Mouse (Mus musculus): Measurements from ENCODE around the gene Ndufa3. TPM values are rescaled to one million over a fixed set of nuclear protein-coding genes. Genes with fewer than 3 reads are reported as not detected.
"Not testable (repeated sequence)": the region's sequence is repeated elsewhere in the genome, so short reads cannot be mapped to it uniquely, and the experiment has no call there.

The Ndufa3 gene
- 365 and 398 TPM in 2 replicates for polyA plus RNA-seq (2016; fragmentation: Nextera tagmentation; extraction: Ambion mirVana)

DNA sequence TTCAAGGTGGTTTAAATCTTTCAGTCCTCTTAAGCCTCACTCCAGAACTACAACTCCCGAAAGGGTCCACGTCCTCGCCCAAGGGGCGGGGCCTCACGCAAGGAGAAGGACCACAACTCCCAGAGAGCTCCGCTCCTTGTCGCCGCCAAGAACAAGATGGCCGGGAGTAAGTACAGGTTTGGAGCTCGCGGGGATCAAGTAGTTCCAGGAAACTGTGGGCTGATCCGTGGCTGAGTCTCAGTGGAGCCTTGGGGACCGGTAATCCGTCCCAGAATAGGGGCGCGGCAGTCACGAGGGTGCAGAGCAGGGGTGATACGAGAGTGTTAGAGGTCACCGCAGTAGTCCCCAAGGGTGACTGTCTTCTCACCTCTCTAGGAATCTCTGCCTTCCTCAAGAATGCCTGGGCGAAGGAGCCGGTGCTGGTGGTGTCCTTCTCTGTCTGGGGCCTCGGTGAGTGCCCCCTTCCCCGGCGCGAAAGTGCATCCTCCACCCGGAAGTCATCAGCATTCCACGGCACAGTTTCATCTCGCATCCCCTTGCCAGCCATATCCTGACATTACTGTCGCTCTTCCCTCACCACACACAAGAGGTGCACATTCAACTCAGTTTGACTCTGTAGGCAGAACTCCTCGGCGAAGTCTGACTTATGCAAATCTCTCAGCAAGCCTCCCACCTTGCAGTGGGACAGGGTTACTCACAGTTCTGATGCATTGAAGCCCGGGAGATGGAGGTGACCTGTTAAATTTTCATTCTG is at the start of gene Ndufa3:
TSS of gene Ndufa3 (plus strand) at position 132 of the 754 bp plus-strand sequence.
- peaks cover 38% of the 10 kb centered on the region for H3K36me3 ChIP-seq (replicated peaks)
- no peaks in the 10 kb centered on the region for H3K9me3 ChIP-seq
- H3K4me1 ChIP-seq = peaks cover 6% of the 10 kb centered on the region
- peak within 1 kb of the TSS; percentile 84 for H3K27ac ChIP-seq (replicated peaks)
- H3K4me3 ChIP-seq = peak within 1 kb of the TSS; percentile 86
- peak; percentile 89 for DNase-seq (ENCODE audit: low spot score)
- WGBS = 2% methylated on average over 32 of the region's 32 CpGs
- H3K27me3 ChIP-seq (replicated peaks; ENCODE audit: low read depth, poor library complexity, severe bottlenecking) = no peaks in the 10 kb centered on the region

- H3K27me3 ChIP-seq (replicated peaks; ENCODE audit: low read depth, poor library complexity, severe bottlenecking) = no peaks in the 10 kb centered on the region
- no peak overlapping the region for H3K4me3 ChIP-seq
- WGBS = 73% methylated on average over 6 of the region's 6 CpGs
- DNase-seq (ENCODE audit: low spot score) = no peak
- no peak overlapping the region for H3K27ac ChIP-seq (replicated peaks)
- H3K36me3 ChIP-seq (replicated peaks) = no peaks in the 10 kb centered on the region
- no peaks in the 10 kb centered on the region; the same call in 1 of the 2 replicates for H3K9me3 ChIP-seq
- no peaks in the 10 kb centered on the region for H3K4me1 ChIP-seq
Measured at GRCm38 (mm10) chr7:3569725-3570124, 47.4 kb upstream of the Ndufa3 start.

GRCm38 (mm10) chr7:3570580-3570979 is 46.6 kb upstream of the Ndufa3 start:
- not testable (repeated sequence) for H3K36me3 ChIP-seq (replicated peaks); DNase-seq (ENCODE audit: low spot score); H3K4me1 ChIP-seq; H3K27ac ChIP-seq (replicated peaks); H3K9me3 ChIP-seq; H3K4me3 ChIP-seq; H3K27me3 ChIP-seq (replicated peaks; ENCODE audit: low read depth, poor library complexity, severe bottlenecking)
- 90% methylated on average over 3 of the region's 3 CpGs for WGBS

GRCm38 (mm10) chr7:3571847-3572246 is 45.3 kb upstream of the Ndufa3 start:
- no peak overlapping the region for H3K27ac ChIP-seq (replicated peaks)
- no peak overlapping the region for H3K4me3 ChIP-seq
- H3K27me3 ChIP-seq (replicated peaks; ENCODE audit: low read depth, poor library complexity, severe bottlenecking) = no peaks in the 10 kb centered on the region
- H3K4me1 ChIP-seq = no peaks in the 10 kb centered on the region
- DNase-seq (ENCODE audit: low spot score) = no peak
- no peaks in the 10 kb centered on the region for H3K36me3 ChIP-seq (replicated peaks)
- no peaks in the 10 kb centered on the region; the same call in 1 of the 2 replicates for H3K9me3 ChIP-seq
- 86% methylated on average over 1 of the region's 1 CpGs for WGBS

- Histone ChIP-seq H3K36me3 (replicated peaks) (no peaks in the 10 kb centered on the region), H3K9me3 (no peaks in the 10 kb centered on the region; the same call in 1 of the 2 replicates), H3K4me1 (no peaks in the 10 kb centered on the region), H3K4me3 (no peak overlapping the region), H3K27ac (replicated peaks) (no peak overlapping the region), H3K27me3 (replicated peaks; ENCODE audit: low read depth, poor library complexity, severe bottlenecking) (no peaks in the 10 kb centered on the region)
- WGBS = 55% methylated on average over 5 of the region's 5 CpGs
- DNase-seq (ENCODE audit: low spot score) = no peak
Measured at GRCm38 (mm10) chr7:3574216-3574615, 43.0 kb upstream of the Ndufa3 start.

GRCm38 (mm10) chr7:3576354-3577124 is 40.6 kb upstream of the Ndufa3 start:
- no peak overlapping the region for H3K4me3 ChIP-seq
- no peaks in the 10 kb centered on the region for H3K27me3 ChIP-seq (replicated peaks; ENCODE audit: low read depth, poor library complexity, severe bottlenecking)
- no peaks in the 10 kb centered on the region for H3K4me1 ChIP-seq
- no peaks in the 10 kb centered on the region; the same call in 1 of the 2 replicates for H3K9me3 ChIP-seq
- 83% methylated on average over 5 of the region's 5 CpGs for WGBS
- no peaks in the 10 kb centered on the region for H3K36me3 ChIP-seq (replicated peaks)
- H3K27ac ChIP-seq (replicated peaks) = no peak overlapping the region
- no peak for DNase-seq (ENCODE audit: low spot score)

DNA sequence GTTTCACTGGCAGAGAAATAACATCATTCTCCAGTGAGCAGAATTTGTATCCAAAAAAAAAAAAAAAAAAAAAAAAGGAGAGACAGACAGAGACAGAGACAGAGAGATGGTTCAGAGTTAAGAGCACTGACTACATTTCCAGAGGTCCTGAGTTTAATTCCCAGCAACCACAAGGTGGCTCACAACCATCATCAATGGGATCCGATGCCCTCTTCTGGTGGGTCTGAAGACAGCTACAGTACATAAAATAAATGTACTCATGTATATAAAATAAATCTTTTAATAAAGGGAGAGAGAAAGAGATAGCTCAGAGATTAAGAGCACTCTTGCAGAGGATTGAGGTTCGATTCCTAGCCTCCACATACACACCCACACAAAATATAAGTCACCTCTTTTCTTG is 39.0 kb upstream of the Ndufa3 start:
- no peaks in the 10 kb centered on the region for H3K27me3 ChIP-seq (replicated peaks; ENCODE audit: low read depth, poor library complexity, severe bottlenecking)
- H3K4me3 ChIP-seq = no peak overlapping the region
- H3K4me1 ChIP-seq = no peaks in the 10 kb centered on the region
- no peaks in the 10 kb centered on the region; the same call in 1 of the 2 replicates for H3K9me3 ChIP-seq
- no peaks in the 10 kb centered on the region for H3K36me3 ChIP-seq (replicated peaks)
- 91% methylated on average over 2 of the region's 2 CpGs for WGBS
- no peak for DNase-seq (ENCODE audit: low spot score)
- H3K27ac ChIP-seq (replicated peaks) = no peak overlapping the region

GRCm38 (mm10) chr7:3578952-3579546 is 38.1 kb upstream of the Ndufa3 start:
- no peaks in the 10 kb centered on the region for H3K9me3 ChIP-seq
- no peak overlapping the region for H3K4me3 ChIP-seq
- WGBS = 75% methylated on average over 6 of the region's 6 CpGs
- no peaks in the 10 kb centered on the region for H3K27me3 ChIP-seq (replicated peaks; ENCODE audit: low read depth, poor library complexity, severe bottlenecking)
- H3K4me1 ChIP-seq = no peaks in the 10 kb centered on the region
- no peak for DNase-seq (ENCODE audit: low spot score)
- no peaks in the 10 kb centered on the region for H3K36me3 ChIP-seq (replicated peaks)
- H3K27ac ChIP-seq (replicated peaks) = no peak overlapping the region

GRCm38 (mm10) chr7:3580029-3580428 is 37.1 kb upstream of the Ndufa3 start:
- Histone ChIP-seq H3K27me3 (replicated peaks; ENCODE audit: low read depth, poor library complexity, severe bottlenecking) (no peaks in the 10 kb centered on the region), H3K4me3 (no peak overlapping the region), H3K4me1 (no peaks in the 10 kb centered on the region), H3K27ac (replicated peaks) (no peak overlapping the region), H3K36me3 (replicated peaks) (no peaks in the 10 kb centered on the region), H3K9me3 (no peaks in the 10 kb centered on the region)
- no peak for DNase-seq (ENCODE audit: low spot score)
- 68% methylated on average over 2 of the region's 2 CpGs for WGBS

GRCm38 (mm10) chr7:3585763-3586162 is 31.4 kb upstream of the Ndufa3 start:
- Histone ChIP-seq H3K36me3 (replicated peaks) (no peaks in the 10 kb centered on the region), H3K4me1 (no peaks in the 10 kb centered on the region), H3K4me3 (no peak overlapping the region), H3K9me3 (no peaks in the 10 kb centered on the region), H3K27me3 (replicated peaks; ENCODE audit: low read depth, poor library complexity, severe bottlenecking) (no peaks in the 10 kb centered on the region), H3K27ac (replicated peaks) (no peak overlapping the region)
- DNase-seq (ENCODE audit: low spot score) = no peak
- 18% methylated on average over 6 of the region's 6 CpGs for WGBS

- no peak for DNase-seq (ENCODE audit: low spot score)
- H3K4me1 ChIP-seq = no peaks in the 10 kb centered on the region
- no peak overlapping the region for H3K27ac ChIP-seq (replicated peaks)
- no peak overlapping the region for H3K4me3 ChIP-seq
- 8% methylated on average over 5 of the region's 5 CpGs for WGBS
- no peaks in the 10 kb centered on the region for H3K27me3 ChIP-seq (replicated peaks; ENCODE audit: low read depth, poor library complexity, severe bottlenecking)
- no peaks in the 10 kb centered on the region for H3K36me3 ChIP-seq (replicated peaks)
- no peaks in the 10 kb centered on the region for H3K9me3 ChIP-seq
Measured at GRCm38 (mm10) chr7:3586255-3586654, 30.9 kb upstream of the Ndufa3 start.

DNA sequence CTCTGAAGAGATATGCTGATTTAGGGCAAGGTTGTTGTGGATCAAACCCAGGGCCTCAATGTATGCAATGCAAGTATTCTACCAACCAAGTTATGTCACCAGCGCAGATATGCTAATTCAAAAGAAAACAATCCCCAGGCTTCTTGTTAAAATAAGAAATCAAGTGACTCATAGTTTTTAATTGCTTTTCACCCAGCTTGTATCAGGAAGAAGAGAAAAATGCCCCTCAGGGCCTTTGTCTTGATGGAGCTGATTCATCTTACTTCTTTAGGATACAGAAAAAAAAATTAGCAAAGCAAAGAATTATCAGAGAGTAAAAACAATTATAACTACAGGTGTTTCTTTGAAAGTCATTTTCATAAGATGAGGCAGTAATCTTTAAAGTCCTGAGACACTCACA is 29.9 kb upstream of the Ndufa3 start:
- Histone ChIP-seq H3K4me1 (no peaks in the 10 kb centered on the region), H3K27ac (replicated peaks) (no peak overlapping the region), H3K36me3 (replicated peaks) (no peaks in the 10 kb centered on the region), H3K9me3 (0 out of 2 replicates have a peak, but pooled peaks cover 2% of the 10 kb centered on the region), H3K4me3 (no peak overlapping the region), H3K27me3 (replicated peaks; ENCODE audit: low read depth, poor library complexity, severe bottlenecking) (no peaks in the 10 kb centered on the region)
- WGBS = 68% methylated on average over 1 of the region's 1 CpGs
- DNase-seq (ENCODE audit: low spot score) = no peak

Measured in embryonic facial prominence, embryonic 10.5 days (tissue).